Mouse (Mus musculus) C2C12 (cell line): ENCODE results near the gene Efr3b.

Experiments used
- CTCF ChIP-seq: IDR thresholded peaks from one replicate; pipeline ENCODE4 v1.5.1; 2011; ENCODE audit not compliant: control insufficient read depth, insufficient read depth, insufficient read length
- MAX ChIP-seq: IDR thresholded peaks from one replicate; pipeline ENCODE4 v1.6.1; 2011; ENCODE audit warnings: mild to moderate bottlenecking, control low read depth
- MYOD1 ChIP-seq: IDR thresholded peaks from one replicate; pipeline ENCODE4 v1.6.1; 2011; ENCODE audit warnings: low read depth; ENCODE audit not compliant: control insufficient read depth, insufficient read length

- TF ChIP-seq CTCF (no peak), MAX (no peak), MYOD1 (no peak)
Measured at GRCm38 (mm10) chr12:3989943-3990342, 48.8 kb downstream of the Efr3b start.
